Mouse (Mus musculus): ENCODE data around the gene Prpf19.

GRCm38 (mm10) chr19:10948416-10948815, 53.4 kb downstream of the Prpf19 start:
- TF ChIP-seq CTCF (IDR thresholded peaks at IDR 0.05; ENCODE audit: low read depth, low read length) (no peak), POLR2A (IDR thresholded peaks at IDR 0.05; ENCODE audit: extremely low read depth, insufficient read depth, low read length) (no peak)

Data from liver, adult 2 months (tissue).